Mouse (Mus musculus) gastrocnemius, postnatal 4 days (tissue): ENCODE results near the gene Zfp788. TPM values are rescaled to one million over a fixed set of nuclear protein-coding genes. Genes with fewer than 3 reads are reported as not detected.
A peak's percentile ranks its signal among the peaks of the same experiment; 100 is the strongest.
"Not testable (repeated sequence)": the region's sequence is repeated elsewhere in the genome, so short reads cannot be mapped to it uniquely, and the experiment has no call there.

ENCODE experiments used
- DNase-seq, 2 experiments: peaks; one replicate each; pipeline ENCODE4 v3.0.0; 2021 to 2022; ENCODE audit warnings: low spot score in 2 of 2, mixed read lengths in 2 of 2
- long read RNA-seq, 2 experiments: library from polyadenylated mRNA; stranded (forward); transcript quantifications; one replicate each; pipeline ENCODE4 v2.0.0; 2021
- total RNA-seq, 2 experiments: library from RNA; stranded (reverse); gene quantifications; 2 replicates each; pipeline ENCODE4 v1.2.3; 2021

Gene Zfp788
- total RNA-seq: 10 to 100 TPM; 10.2 to 10.6 TPM
- long read RNA-seq, experiment 1, partial matches to known transcripts: 0 of 8 reads
- long read RNA-seq, experiment 1, other reads (novel, unspliced or antisense): 5 of 8 reads
- long read RNA-seq, experiment 2, partial matches to known transcripts: 0 of 4 reads
- long read RNA-seq, experiment 2, other reads (novel, unspliced or antisense): 3 of 4 reads

DNA sequence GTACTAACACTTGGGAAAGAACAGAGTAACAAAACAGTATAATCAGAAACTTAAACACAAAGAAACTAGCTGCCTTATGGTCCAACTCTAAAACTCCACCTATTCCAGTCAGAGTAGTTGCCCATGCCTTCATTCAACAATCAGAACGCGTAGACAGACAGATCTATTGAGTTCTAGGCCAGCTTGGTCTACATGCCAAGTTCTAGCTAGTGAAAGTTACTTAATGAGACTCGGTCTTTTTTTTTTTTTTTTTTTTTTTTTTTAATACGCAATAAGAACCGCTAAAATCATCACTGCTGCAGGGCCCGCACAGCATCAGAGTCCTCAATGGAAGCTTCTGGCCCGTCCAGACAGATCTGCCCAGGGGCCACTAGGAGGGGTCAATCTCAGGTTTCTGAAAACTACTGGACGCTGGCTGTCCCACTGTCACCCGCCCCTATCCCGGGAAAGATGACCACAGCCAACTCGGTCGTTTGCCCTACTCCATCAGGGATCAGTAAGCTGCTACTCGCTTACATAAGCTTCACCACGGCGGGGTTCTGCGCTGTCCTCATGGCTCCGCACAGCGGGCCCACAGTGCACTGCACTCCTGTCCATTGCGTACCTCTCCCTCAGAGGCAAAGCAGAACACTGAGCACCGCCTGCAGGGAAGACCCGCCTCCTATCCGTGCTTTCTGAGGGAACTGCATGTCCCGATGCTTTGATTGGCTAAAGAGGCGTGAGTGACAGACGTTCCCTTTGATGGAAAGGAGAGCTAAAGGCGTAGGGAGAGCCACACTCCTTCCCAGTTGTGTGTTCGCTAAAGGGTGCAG, at the start of gene Zfp788:
Gene Zfp788 (plus strand): TSS at position 795 of the 812 bp plus-strand sequence.
- DNase-seq: peak; percentile 73 to 88

DNA sequence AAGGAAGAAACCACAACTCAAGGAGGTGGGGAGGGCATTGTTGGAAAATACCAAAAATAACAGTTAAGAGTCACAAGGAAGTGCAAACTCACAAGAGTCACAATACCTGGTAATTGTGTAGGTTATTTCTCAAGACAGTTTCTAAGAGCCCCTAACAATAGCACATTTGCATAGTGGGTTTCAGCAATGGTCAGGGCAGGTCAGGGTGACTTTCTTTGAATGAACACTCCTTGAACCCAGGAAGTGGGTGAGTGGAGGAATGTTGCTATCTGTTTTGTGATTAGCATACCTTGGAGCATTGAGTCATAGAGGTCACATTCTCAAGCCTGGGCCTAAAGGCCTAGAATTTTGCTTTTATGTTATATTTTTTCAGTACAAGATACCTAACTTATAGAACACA, 45.2 kb upstream of the Zfp788 start:
- DNase-seq: not testable (repeated sequence)

DNA sequence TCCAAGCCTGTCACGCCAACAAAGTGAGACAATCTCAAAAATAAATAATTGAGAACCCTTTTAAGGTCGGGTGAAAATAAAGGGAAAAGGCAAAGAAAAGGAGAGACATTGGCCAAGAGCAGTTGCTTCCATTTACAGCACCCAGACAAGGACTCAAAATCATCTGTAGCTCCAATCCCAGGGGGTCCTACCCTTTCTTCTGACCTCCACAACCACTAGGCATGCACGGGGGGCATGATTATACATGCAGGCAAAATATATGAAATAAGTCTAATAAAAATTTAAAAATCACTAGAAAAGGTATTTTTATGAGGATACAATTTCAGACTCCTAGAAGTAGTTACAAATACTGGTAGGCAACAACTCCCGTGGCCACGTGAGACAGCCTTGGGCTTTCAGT, 34.4 kb upstream of the Zfp788 start:
- no peak for DNase-seq

DNA sequence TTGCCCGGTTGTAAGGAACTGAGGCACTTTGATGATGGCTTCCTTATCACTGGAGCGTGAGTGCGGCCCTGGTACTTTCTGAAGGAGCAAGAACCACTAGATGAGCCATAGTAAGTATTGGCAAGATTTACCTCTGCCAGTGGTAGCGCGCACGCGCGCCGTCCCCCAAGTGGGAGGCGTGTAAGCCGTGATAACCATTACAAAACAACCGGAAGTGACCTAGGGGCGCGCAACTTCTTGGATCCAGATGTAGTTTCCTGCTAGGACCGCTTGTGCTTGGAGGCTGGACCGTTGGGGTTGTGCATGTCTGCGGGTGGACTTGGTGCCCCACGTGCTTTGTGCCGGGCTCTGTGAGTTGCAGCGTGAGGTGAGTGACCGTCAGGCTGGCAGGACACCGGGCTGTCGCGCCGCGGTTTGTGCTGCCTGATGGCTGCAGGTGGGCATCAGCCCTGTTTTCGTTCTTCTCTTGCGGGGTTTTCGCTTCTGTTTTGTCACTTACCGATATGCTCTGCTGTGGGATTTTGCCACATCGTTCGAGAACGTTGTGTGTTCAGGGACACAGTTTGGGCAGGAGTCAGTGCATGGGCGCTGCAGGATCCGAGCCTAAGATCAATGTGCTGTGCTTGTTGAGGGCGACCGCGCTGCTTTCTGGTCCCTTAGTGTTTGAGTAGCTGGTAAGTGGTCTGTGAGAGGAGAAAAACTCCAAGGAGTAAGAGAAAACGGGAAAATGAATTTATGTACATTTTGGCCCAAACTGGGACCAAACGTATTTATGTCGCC, 33.8 kb upstream of the Zfp788 start, which contains the start of gene 2610021A01Rik:
Gene 2610021A01Rik (plus strand): TSS at position 197 of the 780 bp plus-strand sequence.
- peak; percentile 74 to 87 for DNase-seq

DNA sequence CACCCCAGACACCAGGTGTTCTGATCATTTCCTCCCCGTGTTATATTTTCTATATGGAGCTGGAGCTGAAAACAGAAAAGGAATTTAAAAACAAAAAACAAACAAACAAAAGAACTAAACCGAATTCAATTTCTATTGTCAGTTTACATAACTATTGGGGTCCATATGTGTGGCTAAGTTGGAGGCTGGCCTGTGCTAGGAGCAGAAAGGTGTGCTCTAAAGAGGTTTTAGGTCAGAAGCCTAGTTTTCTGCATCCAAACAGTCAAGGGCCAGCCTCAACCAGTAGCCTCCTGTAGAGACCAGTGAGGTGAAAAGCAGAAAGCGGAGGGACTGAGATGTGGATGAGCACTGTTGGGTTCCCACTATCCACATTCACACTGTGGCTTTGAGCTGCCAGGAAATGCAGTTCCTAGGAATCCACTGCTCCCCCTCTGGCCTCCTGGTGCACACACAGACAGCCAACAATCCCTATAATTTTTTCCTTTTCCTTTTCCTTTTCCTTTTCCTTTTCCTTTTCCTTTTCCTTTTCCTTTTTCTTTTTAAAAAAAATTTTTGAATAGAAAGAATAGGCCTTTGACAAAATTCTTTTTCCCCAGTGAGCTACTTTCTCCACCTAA, 33.0 kb upstream of the Zfp788 start:
- no peak for DNase-seq

DNA sequence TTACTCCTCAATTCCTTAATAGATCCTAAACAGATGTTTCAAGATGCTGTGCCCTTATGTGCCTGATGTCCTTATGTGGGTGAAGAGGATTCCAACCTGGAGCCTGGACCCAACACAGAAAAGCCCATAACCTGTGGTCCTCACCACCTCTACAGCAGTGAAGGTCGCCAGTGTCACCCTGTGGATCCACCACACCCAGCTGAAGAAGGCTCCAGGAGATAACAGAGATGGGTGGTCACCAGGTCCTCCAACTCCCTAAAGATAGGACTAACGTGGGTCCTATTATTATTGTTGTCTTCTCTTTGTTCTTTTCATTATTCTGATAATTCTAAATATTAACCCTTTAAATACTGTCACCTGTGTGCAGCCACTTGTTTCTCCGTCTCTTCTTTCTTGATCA, 21.3 kb upstream of the Zfp788 start:
- DNase-seq: no peak

DNA sequence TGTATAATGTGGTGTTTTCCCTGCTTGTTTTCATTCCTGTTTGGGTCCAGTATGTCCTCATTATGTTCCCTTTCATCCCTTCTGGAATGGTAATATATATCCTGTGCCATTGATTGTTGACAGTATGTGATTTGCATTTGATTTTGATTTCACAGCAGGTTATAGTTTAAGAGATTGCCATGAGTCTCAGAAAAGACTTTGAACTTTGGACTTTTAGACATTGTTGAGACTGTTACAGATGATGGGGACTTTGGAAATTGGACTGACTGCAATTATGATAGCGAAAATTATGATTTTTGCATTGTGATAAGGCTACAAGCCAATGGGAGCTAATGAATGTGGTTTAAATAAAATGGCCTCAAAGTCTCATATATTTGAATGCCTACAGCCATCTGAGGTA, 16.8 kb upstream of the Zfp788 start:
- DNase-seq: not testable (repeated sequence)

DNA sequence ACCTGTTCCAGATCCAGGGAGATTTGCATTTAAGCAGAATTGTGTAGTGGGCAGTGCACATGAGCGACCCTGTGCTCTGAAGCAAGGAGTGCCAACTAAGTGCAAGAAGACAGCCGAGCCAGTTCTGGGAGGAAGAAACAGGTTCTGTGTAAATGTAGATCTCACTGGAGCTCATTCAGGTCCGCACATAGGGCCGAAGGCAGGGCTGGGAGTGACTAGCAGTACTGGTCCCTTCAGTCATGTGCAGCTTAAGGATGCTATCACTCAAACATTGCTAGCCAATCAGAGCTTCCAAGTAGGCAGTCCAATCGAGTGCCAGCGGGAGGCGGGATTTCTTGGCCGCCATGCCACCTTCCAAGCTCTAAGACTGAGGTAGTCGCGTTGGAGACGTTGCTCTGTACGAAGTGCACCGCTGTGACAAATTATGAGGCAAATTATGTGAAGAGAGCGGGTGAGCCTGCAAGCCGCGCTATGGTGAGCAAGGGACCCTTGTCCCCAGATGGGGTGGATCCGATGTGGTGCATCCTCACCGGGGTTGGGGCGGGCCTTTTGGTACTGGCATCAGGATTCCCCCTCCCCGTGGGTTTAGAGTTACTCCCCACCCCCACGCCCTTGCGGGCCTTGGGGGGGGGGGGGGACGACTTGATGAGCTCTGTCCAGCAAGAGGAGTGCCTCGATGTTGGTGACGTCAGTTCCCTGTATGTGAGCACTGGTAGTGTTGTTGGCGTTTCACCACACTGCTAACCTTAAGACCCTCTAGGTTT, 400 bp downstream of the Zfp788 start:
- peak; percentile 65 to 87 for DNase-seq

DNA sequence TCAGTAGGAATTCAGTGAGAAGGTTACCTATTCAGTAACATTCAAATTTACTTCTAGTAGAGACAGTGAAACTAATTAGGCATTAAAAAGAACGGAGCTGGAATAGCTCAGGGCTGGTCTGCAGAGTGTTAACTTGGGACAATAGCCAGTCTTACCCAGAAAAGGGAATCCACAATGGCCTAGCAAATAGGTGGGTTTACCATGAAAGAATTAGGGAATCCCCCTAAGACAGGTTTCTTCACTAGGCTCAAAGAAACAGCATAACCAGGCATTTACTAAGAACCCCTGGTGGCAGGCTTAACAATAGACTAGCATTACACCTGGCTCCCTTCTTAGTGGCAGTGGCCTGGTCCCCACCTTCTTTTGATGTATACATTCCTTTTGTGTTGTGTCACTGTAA, 41.3 kb downstream of the Zfp788 start:
- DNase-seq: not testable (repeated sequence)

Other genes with a start within 250 kb of the Zfp788 start
- 10 to 100 TPM in 1 of 2 experiments, 1 to 10 TPM in 1; 9.5 to 10.8 TPM for gene AI987944, start 239.8 kb upstream of the Zfp788 start, total RNA-seq
- under 1 TPM; 0.12 to 0.13 TPM for gene Vmn2r57, start 184.5 kb upstream of the Zfp788 start, total RNA-seq
- gene Gm20449, start 133.8 kb upstream of the Zfp788 start, total RNA-seq: under 1 TPM in 1 of 2 experiments, not detected in 1; 0.10 TPM
- gene AW146154, start 133.3 kb upstream of the Zfp788 start, total RNA-seq: 1 to 10 TPM; 7.5 to 7.9 TPM
- gene Gm6871, start 59.5 kb upstream of the Zfp788 start, total RNA-seq: not detected
- gene 2610021A01Rik, start 34.0 kb upstream of the Zfp788 start, total RNA-seq: 10 to 100 TPM; 11.5 to 12.6 TPM
- gene Vmn2r58, start 239.5 kb downstream of the Zfp788 start, total RNA-seq: not detected